Mouse (Mus musculus): ENCODE measurements at regions not wholly inside any gene's neighbourhood (a gene's known extent, or its start where the extent isn't known, plus 50 kb on each side); places are given as distances from the start of the nearest gene placed in this dataset.

DNA sequence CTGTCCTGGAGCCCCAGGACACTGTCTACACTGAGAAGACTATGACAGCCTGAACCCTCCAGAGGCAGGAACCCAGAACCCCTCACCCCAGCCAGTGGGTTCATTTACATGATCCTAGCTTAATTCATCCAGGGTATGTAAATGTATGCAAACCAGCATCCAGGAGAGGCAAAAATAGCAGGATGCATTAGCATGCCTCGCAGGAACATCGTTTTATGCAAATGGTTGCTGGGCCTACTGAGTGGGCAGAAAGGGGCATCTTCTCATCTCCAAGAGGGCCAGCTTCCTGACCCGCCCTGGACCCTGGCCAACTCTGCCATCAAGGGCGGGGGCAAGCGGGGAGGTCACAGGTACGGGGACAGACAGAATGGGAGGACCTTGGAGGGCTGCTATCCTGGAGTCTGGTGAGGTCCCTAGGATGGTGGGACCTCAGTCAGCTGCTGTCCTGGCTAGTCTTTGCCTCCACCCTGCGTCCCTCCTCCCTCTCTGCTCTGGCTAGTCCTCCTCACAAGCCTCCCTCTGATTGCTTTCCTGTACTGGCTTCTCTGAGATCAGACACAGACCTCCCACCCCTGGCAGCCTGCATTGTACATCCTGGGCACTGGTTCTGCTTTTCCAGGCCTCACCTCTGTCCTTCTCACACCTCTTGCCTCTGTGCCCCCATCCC, 52.2 kb upstream of the Gm26897 start:
- TF ChIP-seq POLR2A (IDR thresholded peaks at IDR 0.05; ENCODE audit: borderline replicate concordance, extremely low read depth, low read depth, low read length) (no peak), CTCF (IDR thresholded peaks at IDR 0.05; ENCODE audit: insufficient read depth, low read length) (no peak)
